Mouse (Mus musculus) right cerebral cortex, adult 2 months (tissue): ENCODE measurements around the gene Prkag1.

ENCODE experiments used
- DNase-seq, 2 experiments: peaks; one replicate each; pipeline ENCODE4 v3.0.0; 2021 to 2022; ENCODE audit warnings: low spot score in 2 of 2

Gene Prkag1

DNA sequence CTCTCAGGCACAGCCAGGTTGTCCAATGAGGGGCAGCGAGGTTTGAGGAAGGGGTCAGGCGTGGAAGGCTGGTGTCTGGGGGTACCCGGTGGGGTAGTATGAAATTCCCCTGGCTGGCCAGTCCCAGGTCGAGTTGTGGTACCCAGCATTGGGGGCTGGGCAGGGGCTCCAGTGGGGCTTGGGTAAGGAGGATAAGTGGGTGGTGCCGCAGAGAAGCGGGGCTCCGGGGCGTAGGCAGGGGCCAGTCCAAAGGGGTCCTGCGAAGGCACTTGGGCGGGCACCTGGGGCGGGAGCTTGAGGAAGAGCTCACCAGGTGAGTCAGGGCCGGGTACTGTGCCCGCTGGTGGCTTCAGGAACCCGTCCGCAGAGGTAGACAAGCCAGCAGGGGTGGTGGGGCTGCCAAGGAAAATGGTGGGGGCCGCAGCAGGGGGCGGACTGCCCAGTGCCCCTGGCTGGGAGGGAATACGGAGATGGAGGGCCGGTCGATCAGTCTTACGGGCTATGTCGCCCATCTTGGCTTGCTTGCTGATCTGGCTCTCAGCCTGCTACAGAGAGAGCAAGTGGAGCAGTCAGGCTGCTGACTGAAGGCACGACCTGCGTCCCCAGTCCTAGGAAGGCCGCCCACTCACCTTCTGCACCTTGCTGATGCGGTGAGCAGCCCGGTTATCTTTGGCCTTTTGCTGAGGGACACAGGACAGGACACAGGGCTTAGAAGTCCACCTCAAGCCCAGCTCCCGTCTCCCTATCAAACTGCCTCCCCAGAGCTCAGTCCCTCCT lies 22.0 kb upstream of the Prkag1 start:
- DNase-seq = no peak

DNA sequence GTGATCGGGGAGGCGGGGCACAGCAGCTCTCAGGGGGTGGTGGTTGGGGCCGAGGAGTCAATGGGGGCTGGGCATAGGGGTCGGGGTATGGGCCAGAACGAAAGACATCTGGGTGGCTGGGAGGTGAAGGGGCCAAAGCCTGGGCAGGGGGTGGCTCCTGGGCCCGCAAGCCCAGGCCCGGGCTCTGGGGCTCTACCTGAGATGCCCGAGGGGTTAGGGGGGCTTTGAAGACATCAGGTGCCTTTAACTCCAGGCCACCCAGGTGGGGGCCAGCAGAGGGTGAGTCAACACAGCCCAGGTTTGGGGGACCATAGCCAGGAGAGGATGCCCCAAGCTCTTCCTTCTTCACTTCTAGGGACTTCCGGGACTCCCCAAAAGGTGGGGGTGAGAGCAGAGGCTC lies 21.4 kb upstream of the Prkag1 start:
- no peak for DNase-seq

DNA sequence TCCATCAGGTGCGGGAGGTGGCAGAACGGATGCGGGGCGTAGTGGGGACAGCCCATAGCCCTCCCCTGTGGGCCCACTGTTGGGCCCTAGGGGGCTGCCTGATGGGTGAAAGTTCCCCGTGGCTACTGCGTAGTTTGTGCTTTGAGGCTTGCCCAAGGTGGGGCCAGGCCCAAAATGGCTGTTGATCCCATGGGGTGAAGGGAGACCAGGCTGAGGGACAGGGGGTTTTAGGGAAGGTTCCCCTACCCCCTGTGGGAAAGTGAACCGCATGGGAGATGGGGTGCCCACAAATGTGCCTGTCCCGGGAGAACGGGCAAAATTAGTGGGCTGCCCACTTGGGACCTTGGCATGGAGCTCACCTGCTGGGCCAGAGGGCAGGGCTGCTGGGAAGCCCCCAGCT lies 20.8 kb upstream of the Prkag1 start:
- no peak for DNase-seq

DNA sequence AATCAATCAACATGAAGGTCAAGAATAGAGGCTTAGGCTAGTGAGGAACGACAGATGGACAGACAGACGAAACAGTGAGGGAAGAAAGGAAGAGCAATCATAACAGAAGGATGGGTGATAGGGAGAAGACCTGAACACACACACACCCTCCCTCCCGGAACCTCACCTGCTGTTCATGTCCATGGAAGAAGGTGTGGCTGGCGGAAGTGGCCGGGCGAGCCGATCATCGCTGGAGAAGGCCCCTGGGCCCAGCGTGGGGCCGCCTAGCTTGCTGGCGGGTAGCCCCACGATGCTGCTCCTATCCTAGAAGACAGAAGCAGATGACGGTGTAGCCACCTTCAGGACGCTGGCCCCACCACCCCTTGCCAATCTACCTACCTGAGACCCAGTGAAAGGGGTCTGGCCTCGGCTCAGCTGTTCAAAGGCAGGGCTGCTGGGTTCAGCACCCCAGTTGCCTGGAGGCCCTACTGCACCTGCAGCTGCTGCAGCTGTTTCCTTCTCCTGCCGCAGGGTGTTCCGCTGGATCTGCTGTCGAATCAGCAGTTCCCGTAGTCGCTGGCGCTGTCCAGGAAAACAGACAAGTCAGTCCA lies 20.0 kb upstream of the Prkag1 start:
- no peak for DNase-seq

DNA sequence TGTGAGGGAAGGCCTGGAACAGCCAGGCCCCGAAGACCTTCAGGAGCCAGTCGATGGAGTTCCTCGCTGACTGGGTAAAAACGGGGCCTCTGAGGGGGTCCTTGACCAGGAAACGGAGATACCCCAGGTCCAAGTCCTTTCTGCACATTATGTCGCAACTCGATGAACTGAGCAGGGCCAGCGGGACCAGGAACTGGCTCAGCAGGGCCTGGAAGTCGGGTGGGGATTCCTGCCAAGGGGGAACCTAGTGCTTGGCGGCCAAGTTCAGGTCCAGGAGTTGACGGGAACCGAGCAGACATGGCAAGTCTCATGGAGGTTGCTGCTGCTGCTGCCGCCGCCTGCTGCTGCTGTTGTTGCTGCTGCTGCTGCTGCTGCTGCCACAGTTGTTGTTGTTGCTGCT lies 19.3 kb upstream of the Prkag1 start:
- DNase-seq = no peak

DNA sequence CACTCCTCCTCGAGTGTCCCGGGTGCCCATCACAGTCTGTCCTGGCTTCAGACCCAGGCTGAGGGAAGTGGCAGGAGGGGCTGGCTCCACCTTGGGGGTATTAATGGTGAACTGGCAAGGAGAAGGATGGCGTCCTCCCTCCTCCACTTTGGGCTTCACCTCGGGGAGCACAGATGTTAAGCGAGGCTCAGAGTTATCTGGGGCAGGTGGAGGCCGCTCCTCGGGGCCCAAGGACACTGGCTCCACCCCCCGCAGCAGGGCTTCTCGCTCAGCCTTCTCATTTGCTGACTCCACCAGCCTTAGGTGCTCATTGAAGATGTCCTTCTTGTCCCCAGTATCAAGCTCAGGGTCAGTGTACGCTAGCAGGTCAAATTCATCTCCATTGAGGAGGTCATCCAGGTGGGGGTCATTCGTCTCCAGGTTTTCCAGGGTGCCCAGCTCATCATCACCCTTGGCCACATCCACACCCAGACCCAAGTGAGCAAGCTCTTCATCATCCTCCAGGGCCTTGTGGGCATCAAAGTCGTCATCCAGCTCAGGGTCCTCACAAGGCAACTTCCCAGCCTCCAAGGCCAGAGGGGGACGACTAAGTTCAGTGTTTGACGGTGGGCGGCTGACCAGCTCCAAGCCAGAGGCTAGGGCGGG lies 18.8 kb upstream of the Prkag1 start:
- no peak for DNase-seq

DNA sequence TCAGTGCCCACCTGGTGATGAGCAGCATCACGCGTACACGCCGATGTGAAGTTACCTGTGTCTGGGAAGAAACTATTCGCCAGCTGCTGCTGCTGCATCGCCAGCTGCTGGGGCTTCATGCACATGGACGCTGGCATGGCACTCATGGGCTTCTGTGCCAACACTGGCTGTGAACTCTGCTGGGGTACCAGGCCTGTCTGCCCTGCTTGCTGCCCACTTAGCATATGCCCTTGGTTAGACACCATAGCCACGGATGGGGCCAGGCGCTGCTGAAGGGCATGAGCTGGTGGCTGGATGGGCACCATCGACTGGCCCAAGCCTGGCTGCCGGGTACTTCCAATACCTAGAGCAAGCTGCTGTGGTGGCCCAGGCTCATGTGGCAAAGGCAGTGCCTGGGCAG lies 17.8 kb upstream of the Prkag1 start:
- no peak for DNase-seq

DNA sequence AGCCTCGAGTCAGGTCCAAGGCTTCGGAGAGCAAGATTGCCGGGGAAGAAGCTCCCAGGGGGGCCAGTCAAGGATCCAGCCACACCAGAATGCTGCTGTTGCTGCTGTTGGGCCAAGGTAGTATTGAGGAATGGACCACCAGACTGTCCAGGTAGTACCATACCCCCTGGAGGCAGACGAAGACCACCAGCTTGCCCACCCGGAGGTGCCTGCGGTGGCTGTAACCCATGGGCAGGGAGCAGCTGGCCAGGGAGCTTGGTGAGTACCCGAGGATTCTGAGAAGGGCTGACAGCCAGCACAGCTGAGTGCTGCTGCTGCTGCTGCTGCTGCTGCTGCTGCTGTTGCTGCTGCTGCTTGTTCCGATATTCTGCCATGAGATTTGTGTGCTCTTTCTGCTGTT lies 14.8 kb upstream of the Prkag1 start:
- no peak for DNase-seq

DNA sequence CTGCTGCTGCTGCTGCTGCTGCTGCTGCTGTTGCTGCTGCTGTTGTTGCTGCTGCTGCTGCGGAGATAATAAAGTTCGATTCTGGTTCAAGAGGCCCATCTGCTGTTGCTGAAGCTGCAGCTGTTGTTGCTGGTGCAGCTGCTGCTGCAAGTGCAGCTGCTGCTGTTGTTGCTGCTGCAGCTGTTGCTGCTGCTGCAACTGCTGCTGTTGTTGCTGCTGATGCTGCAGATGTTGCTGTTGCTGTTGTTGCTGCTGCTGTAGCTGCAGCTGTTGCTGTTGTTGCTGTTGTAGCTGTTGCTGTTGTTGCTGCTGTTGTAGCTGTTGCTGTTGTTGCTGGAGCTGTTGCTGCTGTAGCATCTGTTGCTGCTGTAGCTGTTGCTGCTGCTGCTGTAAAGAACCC lies 13.8 kb upstream of the Prkag1 start:
- DNase-seq = no peak

DNA sequence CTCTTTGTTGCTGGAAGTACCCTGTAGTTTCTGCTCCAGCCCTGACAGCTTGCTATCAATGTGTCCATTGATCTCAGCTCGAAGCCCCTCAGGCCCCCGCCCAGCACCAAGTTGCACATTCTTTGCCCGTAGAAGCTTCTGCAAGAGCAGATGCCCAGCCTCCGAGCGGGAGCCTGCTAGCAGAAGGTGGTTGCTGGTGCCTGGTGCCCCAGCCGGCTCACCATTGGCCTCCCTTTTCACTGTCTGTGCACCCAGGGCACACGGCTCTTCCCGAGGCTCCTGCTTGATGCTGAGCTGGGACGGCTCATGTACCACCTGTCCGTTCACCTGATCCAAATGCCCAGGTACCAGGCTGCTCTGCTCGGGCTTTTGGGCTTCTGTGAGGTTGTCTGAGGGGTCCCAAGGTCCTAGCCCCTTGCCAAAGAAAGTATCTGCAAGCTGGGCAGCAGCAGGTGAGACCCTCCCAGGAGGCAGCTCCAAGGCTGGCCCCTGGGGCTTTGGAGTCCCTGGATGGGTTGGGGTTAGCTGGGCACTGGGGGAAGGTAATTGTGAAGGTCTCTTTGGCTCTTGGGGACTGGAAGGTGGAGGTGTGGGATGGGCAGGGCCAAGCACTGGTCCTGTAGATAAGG lies 12.4 kb upstream of the Prkag1 start:
- DNase-seq = no peak

DNA sequence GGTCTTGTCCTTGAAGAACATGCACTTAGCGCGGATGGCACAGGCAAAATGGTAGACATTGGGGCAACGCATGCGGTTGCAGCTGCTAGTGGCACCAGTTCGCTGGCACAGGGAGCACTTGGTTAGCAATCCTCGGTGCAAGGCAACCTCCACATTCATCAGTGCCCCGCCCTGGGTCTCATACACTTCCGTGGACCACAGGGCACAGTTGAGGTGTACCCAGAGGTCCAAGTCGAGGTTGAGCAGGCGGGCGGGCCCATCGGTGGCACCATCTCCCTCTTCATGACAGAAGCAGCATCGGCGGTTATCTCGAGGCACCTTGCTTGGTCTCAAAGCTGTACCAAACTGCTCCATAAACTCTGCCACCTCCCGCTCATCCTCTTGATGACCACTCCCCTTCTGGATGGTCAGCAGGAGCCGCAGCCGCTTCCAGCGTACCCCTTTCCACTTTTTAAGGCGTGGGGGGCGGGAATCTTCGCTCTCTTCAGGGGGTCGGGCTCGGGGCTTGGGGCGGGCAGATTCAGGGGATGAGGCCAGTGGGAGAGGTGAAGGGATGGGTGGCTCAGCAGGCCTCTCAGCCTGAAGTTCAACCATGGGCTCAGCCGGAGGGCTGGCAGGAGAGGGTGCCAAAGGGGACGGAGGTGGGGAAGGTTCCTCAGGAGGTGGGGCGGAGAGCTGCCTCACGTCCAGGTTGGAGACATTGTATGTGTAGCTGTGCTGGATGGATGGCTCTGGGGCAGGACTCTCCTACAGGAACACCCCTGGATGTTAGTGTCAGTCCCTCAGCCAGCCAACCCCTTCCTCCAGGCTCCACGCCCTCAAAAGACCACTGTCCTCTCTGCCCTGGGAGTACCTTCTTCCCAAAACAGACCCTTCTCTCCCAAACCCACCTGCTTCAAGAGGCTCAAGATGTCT lies 8.6 kb upstream of the Prkag1 start:
- DNase-seq = no peak

DNA sequence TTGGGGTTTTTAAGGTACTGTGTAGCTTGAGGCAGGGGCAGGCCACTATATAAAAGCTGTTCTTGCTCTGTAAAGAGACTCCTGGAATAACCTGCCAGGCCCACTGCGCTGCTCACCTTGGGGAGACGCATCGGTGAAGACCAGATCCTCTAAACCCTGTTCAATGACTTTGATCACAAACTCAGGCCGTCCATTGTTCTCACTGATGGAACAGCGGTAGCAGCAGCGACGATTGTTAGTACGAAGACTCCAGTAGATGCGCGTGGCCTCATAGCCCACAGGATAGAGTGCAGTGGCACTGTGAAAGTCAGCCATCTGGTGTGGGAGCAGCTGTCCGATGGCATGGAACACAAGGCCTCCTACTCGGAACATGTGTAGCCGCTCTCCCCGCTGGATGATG lies 7.8 kb upstream of the Prkag1 start:
- no peak for DNase-seq

DNA sequence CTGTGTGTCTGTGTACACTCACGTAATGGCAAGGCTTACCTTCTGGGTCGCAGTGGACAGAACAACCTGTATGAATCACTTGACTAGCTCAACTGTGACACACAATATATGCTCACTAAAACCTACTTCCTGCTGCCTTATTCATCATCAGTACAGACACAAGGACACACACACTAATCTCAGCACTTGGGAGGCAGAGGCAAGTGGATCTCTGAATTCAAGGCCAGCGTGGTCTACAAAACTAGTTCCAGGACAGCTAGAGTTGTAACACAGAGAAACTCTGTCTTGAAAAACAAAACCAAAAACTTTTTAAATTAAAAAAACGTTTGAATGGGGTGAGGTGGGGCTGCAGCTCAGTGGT lies 6.4 kb upstream of the Prkag1 start:
- DNase-seq = no peak

DNA sequence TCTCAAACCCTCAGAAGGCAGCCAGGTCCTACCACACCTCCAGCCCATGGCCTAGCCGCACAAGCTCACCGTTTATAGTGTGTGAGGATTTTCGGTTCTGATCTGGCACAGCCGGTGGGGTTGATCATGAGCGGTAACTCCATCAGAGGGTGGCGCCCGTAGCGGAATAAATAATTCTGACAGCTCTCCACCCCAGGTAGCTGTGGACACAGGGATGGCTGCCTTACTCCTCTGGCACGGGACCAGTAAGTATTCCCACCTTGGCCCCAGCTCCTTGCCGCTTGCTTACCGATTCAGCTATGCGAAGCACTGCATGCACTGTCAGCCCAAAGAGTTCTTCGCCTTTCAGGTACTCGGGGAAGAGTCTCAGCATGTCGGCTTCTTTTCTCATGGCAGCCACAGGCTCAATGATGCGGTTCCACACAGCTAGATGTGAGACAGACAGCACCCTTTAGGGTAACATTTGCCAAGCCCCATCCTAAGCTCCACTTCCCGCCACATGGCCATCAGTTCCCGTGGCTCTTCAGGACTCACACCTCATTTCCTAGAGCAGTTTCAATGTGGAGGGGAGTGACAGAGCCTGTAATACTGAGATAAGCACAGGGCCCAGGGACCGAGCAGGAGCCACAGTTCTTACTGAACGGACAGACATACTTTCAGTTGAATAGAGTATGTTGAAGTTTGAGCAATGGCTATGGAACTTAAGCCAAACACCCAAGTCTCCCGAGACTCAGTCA lies 5.9 kb upstream of the Prkag1 start:
- no peak for DNase-seq

DNA sequence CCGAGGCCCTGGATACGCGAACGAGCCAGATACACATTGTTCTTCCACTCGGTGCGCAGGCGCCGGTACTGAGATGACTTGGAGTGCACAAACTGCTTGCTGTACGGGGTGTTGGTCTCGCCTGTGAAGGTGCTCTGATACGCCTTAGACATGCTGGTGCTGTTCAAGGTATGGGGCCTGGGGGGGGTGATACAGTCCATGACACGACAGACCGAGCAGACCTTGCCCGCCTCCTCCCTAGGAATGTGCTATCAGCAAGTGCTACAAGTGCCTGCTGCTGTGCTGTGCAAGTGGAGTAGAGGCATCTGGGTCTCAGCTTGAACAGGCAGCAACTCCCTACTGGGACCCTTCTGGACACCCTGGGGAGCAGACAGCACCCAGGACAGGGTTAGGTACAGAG lies 4.0 kb upstream of the Prkag1 start:
- DNase-seq = no peak

DNA sequence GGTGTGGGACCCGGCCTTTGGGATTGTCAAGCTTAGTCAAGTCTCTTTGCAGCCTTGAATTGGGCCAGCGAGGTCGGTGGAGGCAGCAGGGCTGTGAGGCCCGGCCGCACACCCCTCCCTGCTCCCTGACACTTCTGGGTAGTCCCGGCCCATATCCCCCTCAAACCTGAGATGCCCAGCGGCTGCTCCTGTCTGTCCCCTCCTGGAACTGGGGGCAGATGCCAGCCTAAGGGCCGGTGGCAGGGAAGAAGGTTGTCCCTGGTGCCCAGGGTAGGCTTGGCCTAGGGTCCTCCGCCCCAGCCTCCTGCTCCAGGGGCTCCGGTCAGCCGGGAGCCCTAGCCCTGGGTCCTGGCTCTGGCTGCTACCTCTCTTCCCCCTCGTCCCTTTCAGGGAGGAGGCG lies 2.7 kb upstream of the Prkag1 start:
- DNase-seq = no peak

DNA sequence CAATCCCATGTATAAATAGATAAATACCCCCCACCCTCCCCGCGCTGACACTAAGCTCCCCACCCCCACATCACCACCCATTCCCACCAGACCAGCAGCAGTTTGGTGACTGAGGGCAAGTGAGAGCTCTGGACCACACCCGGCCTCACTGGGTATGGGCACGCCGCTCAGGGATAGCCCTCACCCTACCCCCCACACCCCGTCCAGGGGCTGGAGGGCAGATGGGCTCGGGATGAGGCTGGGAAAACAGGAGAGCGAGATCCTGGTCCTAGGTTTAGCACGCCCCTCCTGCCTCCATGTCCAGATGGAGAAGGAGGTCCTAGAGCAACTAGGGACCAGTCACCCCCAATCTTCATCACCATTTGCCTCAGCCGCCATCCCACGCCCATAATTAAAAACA lies 2.0 kb upstream of the Prkag1 start:
- DNase-seq = no peak

DNA sequence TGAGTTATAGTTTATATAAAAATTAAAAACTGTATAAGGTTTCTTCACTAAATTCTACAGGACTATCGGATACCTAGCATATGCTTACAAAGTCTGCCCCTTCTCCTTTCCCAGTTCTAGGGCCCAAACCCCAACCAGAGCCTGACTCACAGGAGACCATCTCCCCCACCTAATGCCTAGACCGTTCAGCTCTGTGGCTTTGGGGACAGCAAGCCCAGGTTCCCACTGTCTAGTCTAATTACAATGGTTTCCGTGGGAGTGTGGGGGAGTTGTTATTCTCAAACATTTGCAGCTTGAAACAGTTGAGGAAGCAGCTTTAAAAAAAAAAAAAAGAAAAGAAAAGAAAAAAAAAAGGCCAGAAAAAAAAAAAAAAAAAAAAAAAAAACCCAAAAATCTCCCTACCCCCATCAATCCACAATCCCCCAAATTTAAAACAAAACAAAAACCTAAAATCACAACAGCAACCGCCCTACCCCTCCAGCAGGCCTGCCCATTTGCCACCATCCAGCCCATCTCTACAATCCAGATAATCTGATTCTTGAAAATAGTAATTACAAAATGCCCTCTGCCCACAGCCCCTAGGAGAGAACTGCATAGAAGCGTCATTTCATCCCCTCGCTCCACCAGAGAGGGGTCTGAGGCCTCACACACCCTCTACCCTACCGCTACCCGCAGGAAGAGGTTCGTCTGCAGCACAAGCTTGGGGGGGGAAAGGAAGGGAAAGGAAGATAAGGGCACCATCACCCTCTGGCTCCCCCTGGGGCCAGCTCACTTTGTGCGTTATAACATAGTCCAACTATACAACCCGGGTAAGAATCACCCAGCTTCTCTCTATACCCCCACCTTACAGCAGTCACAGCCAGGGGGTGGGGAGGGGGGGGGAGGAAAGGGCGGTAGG lies 1.1 kb upstream of the Prkag1 start:
- DNase-seq = no peak

DNA sequence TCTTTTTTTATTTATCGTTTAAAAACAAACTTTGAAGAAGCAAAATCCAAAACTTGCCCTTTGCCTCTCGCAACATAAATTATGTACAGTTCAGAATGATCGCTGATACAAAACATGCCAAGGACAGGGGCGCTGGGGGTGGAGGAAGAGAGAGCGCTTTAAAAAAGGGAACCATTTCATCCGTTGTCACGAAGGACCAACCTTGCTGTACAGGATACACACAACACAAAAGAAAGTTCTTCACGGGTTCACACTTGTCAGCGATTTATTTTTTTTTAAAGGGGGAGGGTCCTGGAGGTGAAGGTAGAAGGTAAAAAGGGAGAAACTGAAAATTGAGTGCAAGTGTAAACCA lies 339 bp upstream of the Prkag1 start:
- no peak for DNase-seq

DNA sequence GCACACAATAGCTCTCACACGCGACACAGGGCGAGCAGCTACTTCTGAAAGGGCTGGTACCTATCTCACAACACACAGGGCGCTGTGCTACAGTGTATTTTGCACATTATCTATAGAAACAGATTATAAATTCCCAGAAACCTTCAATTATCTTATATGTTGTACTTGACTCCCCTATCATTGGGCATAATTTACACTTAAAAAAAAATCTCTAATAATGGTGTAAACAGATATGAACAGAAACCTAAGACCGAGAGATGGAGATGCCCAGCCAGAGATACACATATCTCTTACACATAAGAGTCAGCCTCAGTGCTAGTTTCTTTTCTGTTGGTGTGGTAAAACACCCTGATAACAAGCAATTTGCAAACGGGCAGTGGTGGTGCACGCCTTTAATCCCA lies 3.7 kb downstream of the Prkag1 start:
- no peak for DNase-seq
